Mouse (Mus musculus): ENCODE data around the gene Cnppd1.

Gene Cnppd1

DNA sequence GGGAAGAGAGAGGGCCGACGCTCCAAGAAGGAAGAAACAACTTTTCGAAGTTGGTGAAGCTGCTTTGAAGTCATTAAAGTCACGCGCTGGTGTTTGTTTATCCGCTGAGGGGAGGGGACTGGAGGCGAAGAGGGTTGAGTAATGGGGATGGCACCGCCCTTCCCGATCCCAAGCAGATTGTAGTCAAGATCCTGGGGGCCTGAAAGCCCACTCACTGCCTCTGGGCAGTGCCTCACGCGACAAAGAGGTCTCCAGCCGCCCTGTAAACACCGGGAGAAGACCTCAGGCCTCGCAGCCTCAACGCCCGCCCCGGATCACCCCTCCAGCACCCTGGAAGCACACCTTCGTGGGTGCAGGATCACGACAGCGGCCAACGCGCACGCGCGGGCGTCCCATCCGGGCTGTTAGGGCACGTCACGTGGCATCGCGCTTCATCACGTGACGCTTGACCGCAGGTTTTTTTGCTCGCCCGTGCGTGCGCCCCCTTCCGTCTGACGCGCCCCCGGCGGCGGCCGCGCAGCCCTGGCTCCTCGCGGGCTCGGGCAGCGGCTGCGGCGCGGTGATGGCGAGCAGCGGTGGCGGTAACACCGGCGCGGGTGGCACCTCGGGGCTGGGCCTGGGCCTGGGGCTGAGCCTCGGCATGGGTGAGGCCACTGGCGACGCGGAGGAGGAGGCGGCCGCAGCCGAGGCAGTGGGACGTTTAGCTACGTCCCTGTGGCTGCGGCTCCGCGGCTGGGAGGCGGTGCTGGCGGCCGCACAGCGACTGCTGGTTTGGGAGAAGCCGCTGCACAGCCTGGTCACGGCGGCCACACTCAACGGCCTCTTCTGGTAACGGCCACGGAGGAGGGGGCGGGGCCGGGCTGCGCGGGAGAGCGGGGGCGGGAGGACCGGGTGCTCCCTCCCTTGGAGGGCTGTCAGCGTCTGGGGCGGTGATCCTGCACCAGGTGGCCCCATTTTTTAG lies at the start of gene Cnppd1, which contains the start of gene Retreg2:
Gene Cnppd1, minus strand, starts transcription at position 411 of the 961 bp plus-strand sequence.
Gene Retreg2, plus strand, starts transcription at position 478 of the 961 bp plus-strand sequence.
- DNase-seq, result peak; percentile 96

DNA sequence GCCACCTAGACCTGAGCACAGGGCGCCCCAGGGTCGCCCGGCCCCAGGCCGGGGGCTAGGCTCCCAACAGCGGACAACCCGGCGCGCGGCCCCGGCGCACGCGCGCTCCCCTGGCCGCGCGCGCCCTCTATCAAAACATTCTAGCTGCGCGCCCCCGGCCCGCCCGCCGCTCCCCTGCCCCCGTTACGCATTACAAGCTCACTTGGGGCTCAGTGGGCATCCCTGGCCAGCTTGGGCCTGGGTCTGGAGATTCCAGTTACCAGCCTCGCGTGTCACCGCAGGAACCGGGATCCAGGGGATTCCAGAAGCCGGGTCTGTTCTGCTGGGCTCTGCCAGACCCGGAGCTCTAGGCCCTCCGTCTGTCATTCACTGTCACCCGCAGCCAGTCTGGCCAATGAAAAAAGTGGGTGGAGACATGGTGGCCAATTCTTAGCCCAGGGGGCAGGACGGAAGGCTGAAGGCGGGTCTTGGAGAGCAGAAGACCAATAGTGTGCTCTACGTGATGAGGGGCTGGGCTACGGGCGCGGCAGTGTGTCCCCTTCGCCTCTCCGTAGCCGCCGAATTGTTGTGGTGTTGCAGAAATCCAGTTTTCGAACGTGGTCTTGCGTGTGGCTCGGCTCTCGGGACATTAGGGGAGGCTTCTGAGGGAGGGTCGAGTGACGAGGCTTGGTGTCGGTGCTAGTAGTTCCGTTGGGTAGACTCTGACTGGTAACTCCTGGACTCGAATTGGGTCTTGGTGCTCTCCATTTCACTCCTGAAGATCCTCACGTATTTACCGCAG lies 49.3 kb upstream of the Cnppd1 start, which contains the start of the genes Ankzf1 and Atg9a:
Gene Ankzf1, plus strand, starts transcription at position 530 of the 781 bp plus-strand sequence.
Gene Atg9a, minus strand, starts transcription at position 575 of the 781 bp plus-strand sequence.
- DNase-seq, result peak; percentile 99

DNA sequence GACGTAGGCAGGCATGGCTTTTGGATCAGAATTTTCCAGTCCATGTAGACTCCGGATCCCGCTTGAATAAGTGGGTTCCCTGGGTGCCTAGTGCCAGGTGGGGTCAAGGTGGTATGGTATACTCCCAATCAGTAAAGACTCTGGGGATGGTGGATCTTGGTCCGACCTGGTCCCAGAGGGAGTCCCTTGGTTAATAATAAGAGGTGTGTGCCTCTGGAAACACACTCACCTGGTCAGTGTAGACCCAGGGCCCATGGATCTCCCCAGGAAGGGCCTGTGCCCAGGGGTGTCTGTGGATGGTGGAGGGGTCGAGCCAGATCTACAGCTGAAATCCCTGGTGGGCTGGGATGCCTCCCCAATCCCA lies 48.7 kb upstream of the Cnppd1 start:
- no peak for DNase-seq

DNA sequence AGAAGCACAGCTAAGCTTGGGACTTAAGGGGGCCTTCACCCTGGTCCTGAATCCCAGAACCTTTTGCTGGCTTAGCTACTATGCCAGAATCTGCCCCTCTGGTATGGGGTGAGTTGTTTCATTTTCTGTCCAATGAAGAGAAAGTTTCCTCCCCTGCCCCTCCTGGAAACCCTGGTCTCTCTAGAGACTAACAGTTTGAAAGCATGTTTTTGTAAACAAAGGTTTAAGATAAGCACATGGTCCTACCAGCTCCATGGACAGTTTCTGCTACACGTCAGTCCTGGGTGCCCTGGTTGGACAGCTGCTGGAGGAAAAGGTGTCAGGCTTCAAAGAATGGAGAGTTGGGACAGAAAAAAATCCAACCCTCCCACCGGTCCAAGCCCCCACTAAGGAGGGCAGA lies 48.1 kb upstream of the Cnppd1 start:
- DNase-seq, result no peak

DNA sequence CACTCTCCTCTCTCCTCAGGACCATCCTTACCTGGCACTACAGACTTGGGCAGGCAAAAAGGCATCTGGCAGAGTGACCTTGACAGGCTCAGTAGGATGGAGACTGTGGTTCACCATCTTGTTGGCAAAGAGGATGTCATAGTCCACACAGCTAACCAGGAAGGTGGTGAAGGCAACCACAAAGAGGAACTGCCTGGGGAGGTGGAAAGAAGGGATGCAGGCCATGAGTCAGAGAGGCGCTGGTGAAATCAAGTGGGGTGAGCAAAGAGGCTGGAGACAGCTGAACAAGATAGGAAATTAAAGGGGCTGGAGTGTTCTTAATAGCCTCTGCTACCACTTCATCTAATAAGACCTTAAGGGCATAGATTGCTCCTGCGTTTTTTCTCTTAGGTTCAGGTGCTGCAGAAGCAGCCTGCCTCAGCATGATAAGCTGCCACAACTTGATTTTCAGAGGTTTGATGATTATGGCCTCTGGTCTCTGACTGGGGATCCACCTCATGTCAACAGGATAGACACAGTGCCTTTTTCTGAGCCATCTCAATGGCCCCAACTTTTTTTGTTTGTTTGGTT lies 45.5 kb upstream of the Cnppd1 start:
- no peak for DNase-seq

DNA sequence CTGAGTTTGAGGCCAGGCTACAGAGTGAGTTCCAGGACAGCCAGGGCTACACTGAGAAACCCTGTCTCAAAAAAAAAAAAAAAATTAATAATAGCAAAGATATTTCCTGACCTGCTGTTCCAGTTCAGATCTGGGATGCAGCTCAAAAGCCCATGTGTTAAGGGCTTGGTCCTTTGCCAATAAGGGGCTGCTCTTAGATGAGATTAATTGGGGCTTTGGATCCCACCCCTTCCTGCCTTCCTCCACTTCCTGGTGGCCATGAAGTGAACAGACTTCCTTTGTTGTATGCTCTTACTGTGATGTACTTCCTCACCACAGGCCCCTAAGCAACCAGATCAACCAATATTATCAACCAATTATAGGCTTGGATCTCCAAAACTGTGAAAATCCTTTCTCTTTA lies 44.6 kb upstream of the Cnppd1 start:
- DNase-seq, result no peak

DNA sequence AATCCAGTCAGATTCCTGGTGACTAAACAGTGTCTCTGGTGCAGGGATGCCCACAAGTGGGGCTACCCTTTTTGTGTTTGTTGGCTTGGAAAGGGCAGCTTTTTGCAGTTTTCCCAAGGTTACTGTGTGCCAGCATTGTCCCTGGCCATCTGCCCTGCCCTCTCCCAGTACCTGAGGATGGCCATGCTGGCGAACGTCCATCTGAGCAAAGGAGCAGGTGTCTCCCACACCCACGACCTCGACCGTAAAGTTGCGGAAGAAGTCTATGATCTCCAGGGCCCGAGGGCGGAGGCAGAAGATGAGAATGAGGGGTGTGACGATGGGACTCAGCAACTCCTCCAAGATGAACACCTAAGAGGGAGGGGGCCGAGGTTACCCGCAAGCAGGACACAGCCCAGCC lies 43.0 kb upstream of the Cnppd1 start:
- no peak for DNase-seq

DNA sequence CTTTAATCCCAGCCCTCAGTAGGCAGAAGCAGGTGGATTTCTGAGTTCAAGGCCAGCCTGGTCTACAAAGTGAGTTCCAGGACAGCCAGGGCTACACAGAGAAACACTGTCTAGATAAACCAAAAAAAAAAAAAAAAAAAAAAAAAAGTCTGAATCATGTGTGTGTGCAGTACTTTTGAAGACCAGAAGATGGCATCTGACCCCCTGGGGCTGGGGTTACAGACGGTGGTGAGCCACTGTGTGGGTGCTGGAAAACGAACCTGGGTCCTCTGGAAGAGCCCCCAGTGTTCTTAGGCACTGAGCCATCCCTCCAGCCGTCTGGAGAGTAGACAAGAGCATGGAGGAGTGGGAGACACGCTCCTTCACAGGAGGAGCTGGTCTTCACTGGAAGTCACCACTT lies 39.6 kb upstream of the Cnppd1 start:
- no peak for DNase-seq

DNA sequence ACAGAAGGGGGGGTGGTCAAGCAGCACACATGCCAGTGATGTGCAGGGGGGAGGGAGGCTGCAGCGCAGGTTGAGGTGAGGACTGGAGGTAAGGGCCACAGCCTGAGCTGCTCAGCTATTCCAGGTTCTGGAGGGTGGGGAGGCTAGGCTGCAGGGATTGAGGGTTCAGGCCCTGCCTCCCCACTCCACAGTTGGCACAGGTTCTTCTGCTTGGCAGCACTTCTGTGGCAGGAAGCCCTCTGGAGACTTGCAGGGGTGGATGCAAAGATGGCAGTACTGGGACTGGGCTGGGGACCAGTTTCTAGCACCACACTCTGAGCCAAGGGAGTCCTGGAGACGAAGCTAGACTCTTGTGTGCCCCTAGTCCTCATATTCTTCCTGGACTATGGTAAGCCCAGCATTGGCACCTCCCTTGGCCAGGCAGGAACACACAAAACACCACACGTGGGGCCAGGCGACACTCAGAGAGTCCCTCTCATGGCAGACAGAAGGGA lies 38.9 kb upstream of the Cnppd1 start:
- no peak for DNase-seq

DNA sequence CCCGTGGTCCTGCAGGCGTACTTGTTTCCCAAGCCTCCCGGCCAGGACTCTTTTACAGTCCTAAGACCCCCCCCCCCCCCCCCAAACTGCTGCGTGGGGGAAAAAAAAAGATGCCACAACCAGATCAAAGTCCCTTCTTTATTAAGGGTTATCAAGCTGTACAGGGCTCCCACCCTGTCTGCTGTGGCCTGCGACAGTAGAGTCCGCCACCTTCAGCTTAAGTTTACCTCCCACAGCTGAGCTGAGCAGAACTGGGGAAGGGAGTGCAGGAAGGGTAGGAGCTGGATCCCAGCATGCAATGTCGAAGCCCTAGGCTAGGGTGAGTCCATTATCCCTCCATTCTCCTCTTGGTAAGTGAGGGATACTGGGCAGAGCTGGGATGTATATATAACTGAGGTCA lies 38.2 kb upstream of the Cnppd1 start:
- no peak for DNase-seq

DNA sequence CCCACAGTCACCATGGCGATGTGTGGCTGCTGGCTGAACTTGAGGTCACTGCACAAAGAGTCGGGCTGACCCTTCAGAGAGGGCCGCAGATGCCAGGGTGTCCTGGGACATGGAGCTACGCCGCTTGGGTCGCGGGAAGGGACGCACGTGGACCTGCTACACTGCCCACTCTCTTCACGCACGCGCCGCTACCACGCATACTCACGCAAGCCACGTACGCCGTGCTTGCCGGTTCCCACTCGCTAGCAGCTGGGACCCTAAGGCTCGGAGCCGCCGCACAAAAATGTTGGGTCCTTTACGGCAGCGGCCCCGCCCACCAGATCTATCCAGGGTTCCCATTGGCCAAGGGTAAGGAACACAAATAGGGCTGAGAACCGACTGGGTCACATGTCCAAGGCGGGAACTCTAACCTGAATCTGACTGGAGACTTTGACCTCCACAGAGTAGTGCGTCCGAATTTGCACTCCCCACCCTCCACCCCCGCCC lies 37.6 kb upstream of the Cnppd1 start, which contains the start of gene Abcb6:
Gene Abcb6, minus strand, starts transcription at position 288 of the 486 bp plus-strand sequence.
- DNase-seq, result peak; percentile 94

DNA sequence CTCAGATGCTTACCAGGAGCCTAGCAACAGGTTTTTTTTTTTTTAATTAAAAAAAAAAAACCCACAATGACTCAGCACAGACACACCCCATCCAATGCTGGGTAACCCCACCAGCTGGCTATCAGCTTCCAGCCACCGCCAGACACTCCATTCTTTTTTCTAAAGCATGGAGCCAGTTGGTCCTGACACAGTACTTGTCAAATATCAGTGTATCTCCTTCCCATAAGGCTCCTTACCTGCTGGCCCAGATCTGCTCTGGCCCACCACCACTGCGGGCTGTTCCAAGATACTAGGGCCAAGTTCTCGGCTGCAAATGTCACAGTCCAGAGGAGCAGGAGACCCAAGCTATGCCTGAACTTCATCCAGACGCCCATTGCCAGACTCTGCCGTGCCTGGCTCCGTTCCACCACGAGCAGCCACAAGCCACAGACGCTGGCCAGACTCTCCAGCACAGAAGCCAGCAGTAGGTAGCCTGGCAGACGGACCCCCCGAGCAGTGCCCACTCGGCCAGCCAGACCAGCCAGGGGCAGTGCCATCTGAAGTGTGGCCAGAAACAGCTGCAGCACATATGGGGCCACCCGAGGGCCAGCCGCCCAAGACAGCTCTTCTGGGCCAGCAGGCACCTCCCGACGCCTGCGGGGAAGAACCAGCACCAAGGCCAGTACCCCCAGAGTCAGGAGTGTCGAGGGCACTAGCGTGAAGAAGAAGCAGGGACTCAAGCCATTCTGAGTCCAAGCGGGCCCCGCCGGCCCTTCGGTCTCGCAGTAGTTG lies 37.0 kb upstream of the Cnppd1 start:
- peak; percentile 68 for DNase-seq

DNA sequence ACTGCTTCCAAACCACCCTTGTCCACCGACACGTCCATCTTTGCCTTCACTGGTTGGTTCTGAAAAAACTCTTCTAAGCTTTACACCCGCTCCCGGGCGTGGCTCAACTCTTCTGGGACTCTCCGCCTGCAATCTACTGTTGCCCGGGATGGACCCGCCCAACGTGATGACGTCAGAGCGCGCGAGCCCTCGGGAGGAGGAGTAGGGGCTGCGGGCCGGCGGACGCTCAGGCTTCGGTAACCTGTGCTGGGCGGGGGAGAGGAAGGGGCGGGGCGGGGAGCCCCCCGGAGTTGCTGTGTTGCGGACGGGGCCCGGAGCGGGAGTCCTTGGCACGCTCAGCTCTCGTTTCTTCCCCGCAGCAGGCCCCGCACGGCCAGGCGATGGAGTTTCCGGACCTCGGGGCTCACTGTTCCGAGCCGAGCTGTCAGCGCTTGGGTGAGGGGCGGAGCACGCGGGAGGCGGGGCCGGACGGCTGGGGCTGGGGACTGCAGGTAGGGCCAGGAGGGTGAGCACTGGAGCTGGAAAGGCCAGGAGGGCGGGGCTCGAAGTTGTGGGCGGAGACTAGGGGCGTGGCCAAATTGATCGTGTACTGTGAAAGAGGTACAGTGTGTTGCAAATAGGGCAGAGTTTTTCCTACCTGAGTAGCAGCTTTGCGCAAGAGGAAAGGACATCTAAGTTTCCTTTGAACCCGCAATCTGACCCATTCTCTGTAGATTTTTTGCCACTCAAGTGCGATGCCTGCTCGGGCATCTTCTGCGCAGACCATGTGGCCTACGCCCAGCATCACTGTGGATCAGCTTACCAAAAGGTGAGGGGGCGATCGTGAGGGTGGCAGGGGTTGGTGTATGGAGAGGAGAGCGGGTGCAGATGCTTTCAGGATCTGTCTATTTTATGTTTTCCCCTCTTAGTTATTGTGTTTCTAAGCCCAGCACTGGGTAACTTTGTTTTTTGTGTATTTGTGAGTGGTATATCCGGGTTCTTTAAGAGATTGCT lies 26.3 kb upstream of the Cnppd1 start, which contains the start of gene Zfand2b:
Gene Zfand2b, plus strand, starts transcription at position 175 of the 993 bp plus-strand sequence.
- DNase-seq, result peak; percentile 98

DNA sequence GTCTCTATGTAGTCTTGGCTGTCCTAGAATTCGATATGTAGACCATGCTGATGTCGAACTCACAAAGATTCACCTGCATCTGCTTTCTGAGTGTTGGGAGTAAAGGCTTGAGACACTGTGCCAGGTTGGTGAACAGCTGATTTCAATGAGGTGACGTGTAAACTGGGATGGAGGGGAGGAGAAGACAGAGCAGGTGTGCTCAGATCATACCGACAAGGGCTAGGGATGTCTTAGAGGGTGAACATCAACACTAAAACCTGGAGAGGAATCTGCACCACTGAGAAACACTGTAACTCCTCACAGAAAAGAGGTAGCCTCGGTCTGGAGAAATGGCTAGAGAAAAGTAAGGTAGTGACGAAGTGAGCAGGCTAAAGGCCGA lies 25.6 kb upstream of the Cnppd1 start:
- DNase-seq, result no peak

DNA sequence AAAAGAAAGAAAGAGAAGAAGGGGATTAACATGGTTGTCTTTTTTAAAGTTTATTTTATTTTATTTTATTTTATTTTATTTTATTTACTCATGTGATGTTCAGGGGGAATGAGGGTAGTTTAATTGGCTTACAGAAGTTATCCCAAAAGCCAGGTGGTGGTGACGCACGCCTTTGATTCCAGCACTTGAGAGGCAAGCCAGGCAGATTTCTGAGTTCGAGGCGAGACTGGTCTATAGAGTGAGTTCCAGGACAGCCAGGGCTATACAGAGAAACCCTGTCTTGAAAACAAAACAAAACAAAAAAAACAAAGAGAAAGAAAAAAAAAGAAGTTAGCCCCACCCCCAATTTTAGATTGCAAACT lies 17.7 kb upstream of the Cnppd1 start:
- no peak for DNase-seq

DNA sequence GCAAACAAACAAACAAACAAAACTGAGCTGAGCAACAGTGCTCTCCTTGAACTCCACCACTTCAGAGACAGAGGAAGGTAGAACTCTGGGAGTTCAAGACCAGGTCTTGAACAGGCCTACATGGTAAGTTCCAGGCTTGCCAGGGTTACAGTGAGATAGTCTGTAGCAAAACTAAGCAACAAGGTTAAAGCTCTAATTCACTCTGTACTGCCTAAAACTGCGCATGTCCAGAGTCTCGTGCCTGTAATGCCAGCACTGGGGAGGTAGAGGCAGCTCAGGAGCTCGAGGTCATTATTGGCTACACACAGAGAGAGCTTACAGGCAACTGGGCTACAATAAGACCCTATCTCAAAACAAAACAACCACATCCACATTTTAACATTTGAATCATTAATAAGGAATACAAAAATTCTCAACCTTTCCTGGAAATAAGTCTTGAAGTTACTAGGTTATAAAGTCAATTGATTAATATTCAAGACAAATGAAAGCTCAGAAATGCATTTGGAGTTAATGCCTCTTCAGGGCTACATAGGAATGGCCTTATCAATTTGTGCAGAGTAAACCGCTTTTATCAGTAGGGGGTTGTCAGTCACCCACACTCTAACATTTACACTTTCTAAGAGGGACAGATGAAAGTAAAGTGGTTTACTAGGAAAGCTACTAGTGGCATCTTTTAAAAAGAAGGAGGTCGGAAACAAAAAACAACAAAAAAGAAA lies 17.2 kb upstream of the Cnppd1 start:
- no peak for DNase-seq

DNA sequence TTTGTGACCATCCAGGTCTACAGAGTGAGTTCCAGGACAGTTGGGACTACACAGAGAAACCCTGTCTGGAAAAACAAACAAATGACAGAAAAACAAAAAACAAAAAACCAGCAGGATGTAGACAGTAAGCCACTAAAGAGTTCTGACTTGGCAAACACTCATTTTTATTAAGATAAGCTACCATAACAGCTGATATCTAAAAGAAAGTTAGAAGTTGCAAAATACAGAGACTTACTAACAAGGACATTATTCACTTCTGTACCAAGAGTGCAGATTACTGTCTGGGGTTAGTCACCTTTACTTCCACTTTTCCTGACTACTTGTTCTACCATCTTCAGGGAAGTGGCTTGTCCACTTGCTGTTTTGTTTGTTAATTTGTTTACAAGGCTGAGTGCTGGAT lies 16.5 kb upstream of the Cnppd1 start:
- no peak for DNase-seq

DNA sequence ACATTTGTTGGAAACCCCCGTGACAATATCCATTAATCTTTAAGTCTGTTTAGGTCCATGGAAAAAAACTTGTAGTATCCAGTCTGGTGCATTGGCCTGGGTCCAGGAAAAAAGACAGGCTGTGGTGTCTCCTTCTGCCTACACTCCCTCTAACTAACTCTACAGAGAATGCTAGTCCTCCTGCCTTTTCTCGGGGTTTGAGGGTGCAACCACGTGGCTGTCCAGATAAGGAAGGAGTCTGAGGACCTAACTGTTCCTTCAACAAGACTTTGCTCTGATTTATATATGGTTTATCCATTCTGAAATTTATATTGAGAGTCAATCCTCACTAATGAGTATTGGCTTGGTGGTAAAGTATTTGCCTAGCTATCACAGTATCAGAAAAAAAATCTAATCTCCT lies 13.3 kb upstream of the Cnppd1 start:
- no peak for DNase-seq

DNA sequence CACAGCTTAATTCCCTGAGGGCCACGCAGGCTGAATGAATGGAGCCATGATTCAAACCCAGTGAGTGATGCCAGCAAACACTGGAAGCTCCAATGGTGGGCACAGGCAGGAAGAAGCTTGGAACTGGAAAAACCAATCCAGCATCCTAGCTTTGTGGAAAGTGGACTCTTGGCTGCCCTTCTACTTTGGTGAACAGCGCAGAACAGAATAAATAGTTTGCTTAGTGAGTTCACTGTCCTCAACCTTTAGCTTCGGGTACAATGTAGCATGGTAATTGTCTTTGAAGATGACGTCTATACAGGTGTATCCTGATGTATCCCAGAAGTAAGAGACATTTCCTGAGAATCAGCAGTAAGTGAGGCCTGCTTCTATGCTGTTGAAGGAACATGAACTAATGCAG lies 6.2 kb upstream of the Cnppd1 start:
- DNase-seq, result no peak

Data from kidney, adult 11 months (tissue).